Mouse (Mus musculus) neural tube, embryonic 10.5 days (tissue): Measurements from ENCODE around the gene Mlx.
"Not testable (repeated sequence)": the region's sequence is repeated elsewhere in the genome, so short reads cannot be mapped to it uniquely, and the experiment has no call there.

Source experiments
- DNase-seq: peaks from one replicate; pipeline ENCODE4 v3.0.0-alpha.2; 2017; ENCODE audit warnings: low spot score; ENCODE audit errors: extremely low spot score

Gene Mlx

GRCm38 (mm10) chr11:101098231-101098630, 11.2 kb downstream of the Mlx start:
- no peak for DNase-seq

GRCm38 (mm10) chr11:101103011-101103410, 15.9 kb downstream of the Mlx start:
- no peak for DNase-seq

- DNase-seq: no peak
Measured at GRCm38 (mm10) chr11:101109351-101109750, 22.3 kb downstream of the Mlx start.

- DNase-seq: no peak
Measured at GRCm38 (mm10) chr11:101110708-101111107, 23.6 kb downstream of the Mlx start.

GRCm38 (mm10) chr11:101111178-101111577, 24.1 kb downstream of the Mlx start:
- no peak for DNase-seq

- no peak for DNase-seq
Measured at GRCm38 (mm10) chr11:101112186-101112585, 25.1 kb downstream of the Mlx start.

- DNase-seq: no peak
Measured at GRCm38 (mm10) chr11:101115564-101115963, 28.5 kb downstream of the Mlx start.

- no peak for DNase-seq
Measured at GRCm38 (mm10) chr11:101118105-101118504, 31.0 kb downstream of the Mlx start.

GRCm38 (mm10) chr11:101119131-101119760, 32.2 kb downstream of the Mlx start:
- DNase-seq: peak; percentile 43

- DNase-seq: peak; percentile 100
Measured at GRCm38 (mm10) chr11:101119761-101120544, 32.9 kb downstream of the Mlx start, which contains the start of the genes Retreg3 and Tubg1. TSS of gene Retreg3 (minus strand) at chr11:101119893. TSS of gene Tubg1 (plus strand) at chr11:101119938.

- DNase-seq: no peak
Measured at GRCm38 (mm10) chr11:101120545-101121188, 33.6 kb downstream of the Mlx start.

GRCm38 (mm10) chr11:101124494-101124893, 37.4 kb downstream of the Mlx start:
- DNase-seq: not testable (repeated sequence)

GRCm38 (mm10) chr11:101125008-101125407, 37.9 kb downstream of the Mlx start:
- DNase-seq: not testable (repeated sequence)

GRCm38 (mm10) chr11:101127075-101127474, 40.0 kb downstream of the Mlx start:
- DNase-seq: no peak

GRCm38 (mm10) chr11:101128996-101129577, 42.0 kb downstream of the Mlx start:
- no peak for DNase-seq

- DNase-seq: no peak
Measured at GRCm38 (mm10) chr11:101130056-101130756, 43.1 kb downstream of the Mlx start.

GRCm38 (mm10) chr11:101131187-101131586, 44.1 kb downstream of the Mlx start:
- DNase-seq: no peak

GRCm38 (mm10) chr11:101131701-101132100, 44.6 kb downstream of the Mlx start:
- DNase-seq: no peak

GRCm38 (mm10) chr11:101133037-101133436, 46.0 kb downstream of the Mlx start:
- DNase-seq: no peak

- no peak for DNase-seq
Measured at GRCm38 (mm10) chr11:101134217-101134865, 47.3 kb downstream of the Mlx start.

- no peak for DNase-seq
Measured at GRCm38 (mm10) chr11:101137000-101137399, 49.9 kb downstream of the Mlx start.
